Mouse (Mus musculus) CH12.LX (cell line): ENCODE data around the gene Tubg1. TPM values are rescaled to one million over a fixed set of nuclear protein-coding genes. Genes with fewer than 3 reads are reported as not detected.

Source experiments
- DNase-seq: peaks from one replicate; pipeline ENCODE4 v3.0.0-alpha.2; 2013; ENCODE audit errors: extremely low read depth
- H3K27ac ChIP-seq: 2 replicates; pipeline ENCODE4 v1.5.1; 2012; ENCODE audit warnings: low read depth, mild to moderate bottlenecking, control low read depth, moderate library complexity; ENCODE audit not compliant: insufficient read depth
- H3K27me3 ChIP-seq: replicated peaks from 2 replicates; pipeline ENCODE3; 2012; ENCODE audit warnings: inconsistent platforms
- H3K36me3 ChIP-seq, 2 experiments: replicated peaks in 1 of 2; 2 replicates each; pipeline versions ENCODE3 to v1.6.1; 2012; ENCODE audit warnings: inconsistent platforms in 1 of 2, low read length in 1 of 2, mild to moderate bottlenecking in 1 of 2, mixed read lengths in 1 of 2, moderate library complexity in 1 of 2; ENCODE audit not compliant: control insufficient read depth in 1 of 2, insufficient read depth in 1 of 2
- H3K4me1 ChIP-seq, 2 experiments: 2 replicates each; pipeline ENCODE4 v1.6.1; 2012; ENCODE audit warnings: inconsistent platforms in 1 of 2, moderate library complexity in 1 of 2; ENCODE audit not compliant: insufficient read depth in 2 of 2, control insufficient read depth in 1 of 2
- H3K4me2 ChIP-seq: 2 replicates; pipeline ENCODE4 v1.6.1; 2012; ENCODE audit warnings: low read depth, mild to moderate bottlenecking, control low read depth; ENCODE audit not compliant: poor library complexity, insufficient read depth, severe bottlenecking
- H3K4me3 ChIP-seq, 3 experiments: fragments of 150-350 bp in 1 of 3; sonication (generic) in 1 of 3; replicated peaks in 1 of 3; 2 replicates each; pipeline versions ENCODE3 to v1.5.1; 2011 to 2012; ENCODE audit warnings: low read depth in 2 of 3, low read length in 2 of 3, mild to moderate bottlenecking in 2 of 3, moderate library complexity in 2 of 3, control low read depth in 1 of 3, improper control_type of control experiment in 1 of 3, inconsistent platforms in 1 of 3, mixed read lengths in 1 of 3; ENCODE audit not compliant: poor library complexity in 1 of 3
- H3K79me2 ChIP-seq: replicated peaks from 2 replicates; pipeline ENCODE4 v1.6.1; 2012; ENCODE audit warnings: mild to moderate bottlenecking, moderate library complexity; ENCODE audit not compliant: control insufficient read depth, poor library complexity, insufficient read depth, severe bottlenecking; ENCODE audit errors: extremely low read depth
- H3K9ac ChIP-seq: 2 replicates; pipeline ENCODE4 v1.6.1; 2012; ENCODE audit warnings: low read depth, mild to moderate bottlenecking, control low read depth, moderate library complexity; ENCODE audit not compliant: insufficient read depth
- H3K9me3 ChIP-seq: replicated peaks from 2 replicates; pipeline ENCODE3; 2012; ENCODE audit warnings: low read length, inconsistent platforms, mixed read lengths
- CHD1 ChIP-seq: IDR thresholded peaks from 2 replicates; pipeline ENCODE4 v1.6.1; 2012; ENCODE audit warnings: low read depth, low read length, improper control_type of control experiment, inconsistent platforms
- CHD2 ChIP-seq: IDR thresholded peaks from 2 replicates; pipeline ENCODE4 v1.6.1; 2011; ENCODE audit warnings: low read length, improper control_type of control experiment
- CTCF ChIP-seq, 2 experiments: IDR thresholded peaks in 1 of 2; conservative IDR thresholded peaks in 1 of 2; 2 replicates each; pipeline ENCODE4 v1.5.1; 2011 to 2012; ENCODE audit warnings: low read depth in 2 of 2, low read length in 2 of 2, improper control_type of control experiment in 1 of 2, inconsistent platforms in 1 of 2, mild to moderate bottlenecking in 1 of 2, moderate library complexity in 1 of 2
- E2F4 ChIP-seq: IDR thresholded peaks from 2 replicates; pipeline ENCODE4 v1.6.1; 2011; ENCODE audit warnings: low read depth, low read length, improper control_type of control experiment; ENCODE audit not compliant: insufficient replicate concordance
- EP300 ChIP-seq: IDR thresholded peaks from 2 replicates; pipeline ENCODE4 v1.6.1; 2011; ENCODE audit warnings: low read length, improper control_type of control experiment
- ETS1 ChIP-seq: conservative IDR thresholded peaks from 2 replicates; pipeline ENCODE4 v1.6.1; 2012; ENCODE audit warnings: low read depth, mild to moderate bottlenecking, inconsistent platforms, low read length, improper control_type of control experiment, moderate library complexity
- GABPA ChIP-seq: IDR thresholded peaks from 2 replicates; pipeline ENCODE4 v1.6.1; 2012; ENCODE audit warnings: low read depth, low read length, improper control_type of control experiment, inconsistent platforms; ENCODE audit not compliant: insufficient replicate concordance
- HCFC1 ChIP-seq: IDR thresholded peaks from 2 replicates; pipeline ENCODE4 v1.6.1; 2012; ENCODE audit warnings: low read depth, mild to moderate bottlenecking, inconsistent platforms, low read length, improper control_type of control experiment
- IRF4 ChIP-seq: IDR thresholded peaks from 2 replicates; pipeline ENCODE4 v1.6.1; 2014; ENCODE audit warnings: low read depth, mild to moderate bottlenecking, inconsistent platforms, low read length, improper control_type of control experiment
- JUN ChIP-seq: IDR thresholded peaks from 2 replicates; pipeline ENCODE4 v1.6.1; 2011; ENCODE audit warnings: low read depth, mild to moderate bottlenecking, low read length, improper control_type of control experiment, moderate library complexity; ENCODE audit not compliant: insufficient read depth
- JUND ChIP-seq: conservative IDR thresholded peaks from 2 replicates; pipeline ENCODE4 v1.6.1; 2011; ENCODE audit warnings: low read depth, low read length, improper control_type of control experiment
- KAT2A ChIP-seq: IDR thresholded peaks from 2 replicates; pipeline ENCODE4 v1.6.1; 2012; ENCODE audit warnings: low read length, improper control_type of control experiment, inconsistent platforms; ENCODE audit not compliant: insufficient replicate concordance
- MAFK ChIP-seq: IDR thresholded peaks from 2 replicates; pipeline ENCODE4 v1.6.1; 2011; ENCODE audit warnings: low read length, improper control_type of control experiment; ENCODE audit not compliant: insufficient replicate concordance
- MAX ChIP-seq: IDR thresholded peaks from 2 replicates; pipeline ENCODE4 v1.6.1; 2011; ENCODE audit warnings: low read length, improper control_type of control experiment
- MAZ ChIP-seq: IDR thresholded peaks from 2 replicates; pipeline ENCODE4 v1.6.1; 2012; ENCODE audit warnings: low read depth, mild to moderate bottlenecking, inconsistent platforms, low read length, improper control_type of control experiment, moderate library complexity
- MEF2A ChIP-seq: IDR thresholded peaks from 2 replicates; pipeline ENCODE4 v1.6.1; 2014; ENCODE audit warnings: low read depth, mild to moderate bottlenecking, inconsistent platforms, low read length, improper control_type of control experiment, borderline replicate concordance
- MYC ChIP-seq: IDR thresholded peaks from 2 replicates; pipeline ENCODE4 v1.6.1; 2011; ENCODE audit warnings: low read depth, mild to moderate bottlenecking, improper control_type of control experiment, low read length
- NELFE ChIP-seq: IDR thresholded peaks from 2 replicates; pipeline ENCODE4 v1.6.1; 2011; ENCODE audit warnings: low read depth, low read length, improper control_type of control experiment
- NRF1 ChIP-seq: IDR thresholded peaks from 2 replicates; pipeline ENCODE4 v1.6.1; 2014; ENCODE audit warnings: low read depth, mild to moderate bottlenecking, inconsistent platforms, low read length, improper control_type of control experiment, moderate library complexity
- POLR2A ChIP-seq: IDR thresholded peaks from 2 replicates; pipeline ENCODE4 v1.6.1; 2011; ENCODE audit warnings: low read depth, mild to moderate bottlenecking, improper control_type of control experiment, low read length
- POLR2AphosphoS2 ChIP-seq: IDR thresholded peaks from 2 replicates; pipeline ENCODE4 v1.6.1; 2011; ENCODE audit warnings: low read depth, low read length, improper control_type of control experiment
- RCOR1 ChIP-seq: conservative IDR thresholded peaks from 2 replicates; pipeline ENCODE4 v1.6.1; 2012; ENCODE audit warnings: low read depth, mild to moderate bottlenecking, inconsistent platforms, low read length, improper control_type of control experiment
- SIN3A ChIP-seq: IDR thresholded peaks from 2 replicates; pipeline ENCODE4 v1.6.1; 2012; ENCODE audit warnings: low read length, improper control_type of control experiment, inconsistent platforms
- SMC3 ChIP-seq: IDR thresholded peaks from 2 replicates; pipeline ENCODE4 v1.6.1; 2011; ENCODE audit warnings: low read depth, low read length, improper control_type of control experiment
- TCF12 ChIP-seq: IDR thresholded peaks from 2 replicates; pipeline ENCODE4 v1.6.1; 2014; ENCODE audit warnings: low read depth, mild to moderate bottlenecking, inconsistent platforms, low read length, improper control_type of control experiment
- USF1 ChIP-seq: IDR thresholded peaks from 2 replicates; pipeline ENCODE4 v1.6.1; 2014; ENCODE audit warnings: low read depth, mild to moderate bottlenecking, inconsistent platforms, low read length, improper control_type of control experiment
- USF2 ChIP-seq: conservative IDR thresholded peaks from 2 replicates; pipeline ENCODE4 v1.6.1; 2011; ENCODE audit warnings: low read depth, low read length, improper control_type of control experiment
- ZC3H11A ChIP-seq: IDR thresholded peaks from 2 replicates; pipeline ENCODE4 v1.6.1; 2012; ENCODE audit warnings: low read depth, mild to moderate bottlenecking, inconsistent platforms, low read length, improper control_type of control experiment
- ZKSCAN1 ChIP-seq: IDR thresholded peaks from 2 replicates; pipeline ENCODE4 v1.6.1; 2012; ENCODE audit warnings: low read depth, inconsistent platforms, low read length, improper control_type of control experiment, borderline replicate concordance
- ZMIZ1 ChIP-seq: IDR thresholded peaks from 2 replicates; pipeline ENCODE4 v1.6.1; 2012; ENCODE audit warnings: low read depth, mild to moderate bottlenecking, inconsistent platforms, low read length, improper control_type of control experiment
- ZNF384 ChIP-seq: IDR thresholded peaks from 2 replicates; pipeline ENCODE4 v1.6.1; 2012; ENCODE audit warnings: low read depth, low read length, improper control_type of control experiment, inconsistent platforms
- dilution Hi-C: fragments of 300-500 bp; cut with MboI; formaldehyde crosslinking; loops from 2 replicates; pipeline ENCODE4 v1.14.3; 2020; ENCODE audit warnings: low sequenced_read_pairs; ENCODE audit not compliant: extremely low pct_unique_long_range_greater_than_20kb, extremely low pct_ligation_motif_present
- in situ Hi-C: fragments of 300-500 bp; cut with MboI; formaldehyde crosslinking; loops from 3 replicates; pipeline ENCODE4 v1.14.3; 2019; ENCODE audit warnings: low sequenced_read_pairs, low pct_ligation_motif_present, low pct_unique_long_range_greater_than_20kb, mixed read lengths
- polyA plus RNA-seq: library from polyadenylated mRNA; unstranded; fragments of >175 nt; gene quantifications from 2 replicates; pipeline ENCODE4 v1.2.1, GENCODE M21; 2012; ENCODE audit warnings: low read depth; ENCODE audit not compliant: insufficient read length
- total RNA-seq, 2 experiments: library from RNA; depleted of rRNA; stranded (reverse); fragments of 300-350 nt in 1 of 2; fragments of >200 nt in 1 of 2; gene quantifications; 2 replicates each; pipeline ENCODE4 v1.2.3; 2012 to 2014

Gene Tubg1
- total and polyA plus RNA-seq, 3 experiments, result 57.4 to 190 (median 108) TPM

- TF ChIP-seq ZMIZ1 (0 out of 2 replicates have a peak, but pooled peaks have one; percentile 22), IRF4 (no peak), CTCF (conservative IDR thresholded peaks at IDR 0.05 in 1 of 2, IDR thresholded peaks at IDR 0.05 in 1 of 2; ENCODE audit: low read depth in 2 of 2, low read length in 2 of 2) (peak; percentile 27 to 76; a peak in 3 of 4 replicates), CHD1 (no peak; the same call in none of the 2 replicates), ZNF384 (peak; percentile 6; the same call in 1 of the 2 replicates), MEF2A (peak; percentile 18; the same call in 1 of the 2 replicates), USF2 (no peak), SIN3A (peak; percentile 88), NELFE (peak; percentile 48), MAZ (no peak; the same call in none of the 2 replicates), RCOR1 (no peak; the same call in 1 of the 2 replicates), HCFC1 (peak; percentile 42; the same call in 1 of the 2 replicates), ETS1 (0 out of 2 replicates have a peak, but pooled peaks have one; percentile 19), GABPA (no peak), ZC3H11A (no peak), CHD2 (no peak), E2F4 (no peak)
Observed at GRCm38 (mm10) chr11:101174851-101175628, 55.3 kb downstream of the Tubg1 start, which contains the start of gene Ccr10 (continued).

- peaks cover under 1% of the 10 kb centered on the region for H3K27me3 ChIP-seq
- peaks cover 9 to 70% of the 10 kb centered on the region in 2 experiments for H3K4me1 ChIP-seq
- H3K36me3 ChIP-seq, result peaks cover 5 to 29% of the 10 kb centered on the region in 2 experiments
- H3K9ac ChIP-seq, result peak overlapping the region; percentile 54
- no peaks in the 10 kb centered on the region for H3K9me3 ChIP-seq
- DNase-seq, result peak; percentile 90
- dilution Hi-C loops, result no loop called here
- peak overlapping the region; percentile 78 for H3K27ac ChIP-seq
- peak overlapping the region; percentile 64 to 79 (median 68) for H3K4me3 ChIP-seq
- H3K4me2 ChIP-seq, result peak overlapping the region; percentile 91
- in situ Hi-C loops, result no loop called here
- peaks cover 12% of the 10 kb centered on the region for H3K79me2 ChIP-seq
- TF ChIP-seq SMC3, result no peak
- peak; percentile 75 for TF ChIP-seq ETS1
- TF ChIP-seq SIN3A, result peak; percentile 94
- no peak; the same call in 1 of the 2 replicates for TF ChIP-seq CHD2
- TF ChIP-seq MAFK, result no peak
- TF ChIP-seq RCOR1, result no peak; the same call in 1 of the 2 replicates
- peak; percentile 90 for TF ChIP-seq MAZ
- no peak for TF ChIP-seq EP300
- TF ChIP-seq E2F4, result no peak
- TF ChIP-seq GABPA, result no peak
- no peak for TF ChIP-seq KAT2A
- TF ChIP-seq POLR2A, result no peak; the same call in 1 of the 2 replicates
- TF ChIP-seq JUND, result no peak
- TF ChIP-seq IRF4, result 0 out of 2 replicates have a peak, but pooled peaks have one; percentile 22
- TF ChIP-seq MEF2A, result peak; percentile 69; the same call in 1 of the 2 replicates
- no peak for TF ChIP-seq USF2
- peak; percentile 69 for TF ChIP-seq ZNF384
- TF ChIP-seq MYC, result no peak; the same call in 1 of the 2 replicates
- peak; percentile 58; the same call in 1 of the 2 replicates for TF ChIP-seq MAX
- TF ChIP-seq JUN, result no peak
- TF ChIP-seq USF1, result no peak
- TF ChIP-seq TCF12, result peak; percentile 57
- peak; percentile 95 for TF ChIP-seq CHD1
- TF ChIP-seq ZKSCAN1, result no peak
- no peak for TF ChIP-seq CTCF (conservative IDR thresholded peaks at IDR 0.05 in 1 of 2, IDR thresholded peaks at IDR 0.05 in 1 of 2; ENCODE audit: low read depth in 2 of 2, low read length in 2 of 2)
- TF ChIP-seq NELFE, result no peak
- peak; percentile 90 for TF ChIP-seq NRF1
- no peak for TF ChIP-seq ZMIZ1
- TF ChIP-seq POLR2AphosphoS2, result no peak
Observed at GRCm38 (mm10) chr11:101175636-101176116, 55.9 kb downstream of the Tubg1 start.
